Mouse (Mus musculus): Measurements from ENCODE around the gene Polr2b.

GRCm38 (mm10) chr5:77265081-77265670 lies 44.8 kb upstream of the Polr2b start, which contains the start of gene Rest:
- TF ChIP-seq CTCF (IDR thresholded peaks at IDR 0.05), result no peak
- TF ChIP-seq POLR2A (IDR thresholded peaks at IDR 0.05; ENCODE audit: insufficient read depth, low read depth, low read length), result no peak; the same call in 1 of the 2 replicates

Measured in heart, adult 2 months (tissue).